Mouse (Mus musculus) midbrain, embryonic 10.5 days (tissue): ENCODE results near the gene Tmeff2. TPM values are rescaled to one million over a fixed set of nuclear protein-coding genes. Genes with fewer than 3 reads are reported as not detected.

Experiments
- DNase-seq: peaks from one replicate; pipeline ENCODE4 v3.0.0-alpha.2; 2017; ENCODE audit warnings: low spot score
- H3K27ac ChIP-seq: fragments of 300-500 bp; sonication (generic); replicated peaks from 2 replicates; pipeline ENCODE4 v1.5.1; 2016; ENCODE audit warnings: mild to moderate bottlenecking
- H3K27me3 ChIP-seq: fragments of 300-500 bp; sonication (generic); 2 replicates; pipeline ENCODE4 v1.6.1; 2016; ENCODE audit warnings: low read depth, mild to moderate bottlenecking; ENCODE audit not compliant: poor library complexity, severe bottlenecking
- H3K36me3 ChIP-seq: fragments of 300-500 bp; sonication (generic); 2 replicates; pipeline ENCODE4 v1.6.1; 2016; ENCODE audit warnings: mild to moderate bottlenecking, moderate library complexity
- H3K4me1 ChIP-seq: fragments of 300-500 bp; sonication (generic); 2 replicates; pipeline ENCODE4 v1.6.1; 2016
- H3K4me3 ChIP-seq: fragments of 300-500 bp; sonication (generic); 2 replicates; pipeline ENCODE4 v1.5.1; 2016; ENCODE audit warnings: mild to moderate bottlenecking, moderate library complexity
- H3K9me3 ChIP-seq: fragments of 300-500 bp; sonication (generic); replicated peaks from 2 replicates; pipeline ENCODE4 v1.6.1; 2016; ENCODE audit warnings: mild to moderate bottlenecking
- WGBS: fragments of 180-500 bp; shearing (Covaris S2); methylation state at CpG from one replicate; pipeline ENCODE4 v1.1.7; 2016; 5-methylcytosine and 5-hydroxymethylcytosine counted together
- polyA plus RNA-seq: library from polyadenylated mRNA; unstranded; fragments of >200 nt; fragmentation: Nextera tagmentation; extraction: Ambion mirVana; gene quantifications from 2 replicates; pipeline ENCODE4 v1.2.1, GENCODE M21; 2016

The Tmeff2 gene
- polyA plus RNA-seq, 1 experiment from 2014 or later = 4.1 TPM

DNA sequence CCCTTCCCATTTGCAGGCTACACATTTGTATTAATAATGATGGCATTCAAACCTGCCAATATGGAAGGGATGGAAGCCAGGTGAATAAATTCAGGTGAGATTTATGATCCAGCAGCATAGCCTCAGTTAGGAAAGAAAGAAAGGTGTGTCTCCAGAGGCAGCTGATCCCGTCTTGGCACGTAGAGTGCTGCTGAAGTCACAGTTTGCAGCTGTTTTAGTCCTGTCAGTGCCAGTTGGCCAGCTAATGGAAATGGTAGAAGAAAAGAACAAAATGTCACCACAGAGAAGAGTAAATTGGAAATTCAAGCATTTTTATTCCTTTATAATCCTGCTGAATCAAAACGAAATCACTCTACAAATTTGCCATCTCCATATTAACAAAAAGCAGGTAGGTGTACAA lies 99.3 kb downstream of the Tmeff2 start:
- Histone ChIP-seq H3K9me3 (no peaks in the 10 kb centered on the region), H3K4me1 (no peaks in the 10 kb centered on the region), H3K27me3 (no peaks in the 10 kb centered on the region), H3K36me3 (no peaks in the 10 kb centered on the region), H3K27ac (no peak overlapping the region), H3K4me3 (no peak overlapping the region)
- DNase-seq = no peak
- 90% methylated on average over 3 of the region's 3 CpGs for WGBS

DNA sequence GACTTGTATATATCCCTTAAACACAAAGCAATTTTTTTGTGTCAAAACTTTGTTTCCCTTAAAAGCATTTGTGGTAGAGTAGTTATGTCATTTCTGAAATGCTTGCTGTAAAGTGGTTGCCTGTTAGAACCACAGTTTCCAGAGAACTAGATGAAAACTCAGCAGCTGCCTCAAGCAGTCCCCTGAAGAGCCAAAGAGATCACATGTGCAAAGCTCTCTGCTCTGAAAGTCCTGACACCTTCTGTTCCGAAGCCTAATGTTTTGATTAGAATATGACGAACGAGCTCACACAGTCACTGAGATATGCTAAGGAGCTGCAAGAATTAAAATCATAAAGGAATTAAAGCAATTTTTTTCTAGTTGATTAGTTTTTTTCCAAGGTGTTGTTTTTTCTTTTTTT lies 107.9 kb downstream of the Tmeff2 start:
- Histone ChIP-seq H3K4me1 (no peaks in the 10 kb centered on the region), H3K27me3 (no peaks in the 10 kb centered on the region), H3K4me3 (no peak overlapping the region), H3K36me3 (no peaks in the 10 kb centered on the region), H3K9me3 (no peaks in the 10 kb centered on the region), H3K27ac (no peak overlapping the region)
- DNase-seq = no peak
- 81% methylated on average over 3 of the region's 3 CpGs for WGBS

DNA sequence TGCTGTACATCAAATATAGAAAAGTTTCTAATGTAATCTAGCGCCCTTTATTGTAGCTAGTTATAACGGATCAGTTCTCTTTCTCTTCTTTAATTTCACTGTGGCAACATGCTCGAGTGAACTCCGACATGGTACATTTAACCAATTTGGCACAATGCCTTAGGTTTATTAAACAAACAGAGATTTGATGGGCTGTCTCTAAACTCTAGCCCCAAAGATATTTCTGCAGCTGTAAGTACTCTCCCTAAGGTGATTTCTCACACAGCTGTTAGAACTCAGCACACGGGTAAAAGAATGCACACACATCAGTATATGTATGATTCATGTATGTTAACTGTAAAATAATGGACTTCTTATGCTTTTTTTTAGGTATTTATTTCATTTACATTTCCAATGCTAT lies 139.8 kb downstream of the Tmeff2 start:
- H3K9me3 ChIP-seq = no peaks in the 10 kb centered on the region
- no peak for DNase-seq
- no peak overlapping the region for H3K27ac ChIP-seq
- no peaks in the 10 kb centered on the region for H3K27me3 ChIP-seq
- no peak overlapping the region for H3K4me3 ChIP-seq
- H3K36me3 ChIP-seq = no peaks in the 10 kb centered on the region
- no peaks in the 10 kb centered on the region for H3K4me1 ChIP-seq
- 88% methylated on average over 5 of the region's 5 CpGs for WGBS

DNA sequence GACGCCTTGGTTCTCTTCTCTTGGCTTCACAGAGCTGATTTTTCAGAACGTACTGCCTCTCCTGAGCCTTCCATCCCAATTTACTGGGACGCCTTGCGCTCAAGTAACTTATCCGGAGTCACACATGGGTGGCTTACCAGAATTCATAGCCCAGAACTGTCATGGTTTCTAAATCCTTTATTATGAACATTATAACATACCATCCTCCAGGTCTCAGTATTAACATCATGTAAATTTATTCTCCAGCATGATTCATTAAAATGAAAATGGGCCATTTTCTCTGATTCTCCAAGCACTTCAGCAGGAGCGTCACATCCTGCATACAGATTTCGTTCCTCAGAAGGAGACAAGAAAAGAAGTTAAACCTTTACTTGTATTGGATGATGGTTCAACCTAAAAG lies 144.4 kb downstream of the Tmeff2 start:
- WGBS = 91% methylated on average over 7 of the region's 7 CpGs
- no peaks in the 10 kb centered on the region for H3K27me3 ChIP-seq
- no peaks in the 10 kb centered on the region for H3K4me1 ChIP-seq
- no peak for DNase-seq
- H3K36me3 ChIP-seq = no peaks in the 10 kb centered on the region
- H3K4me3 ChIP-seq = no peak overlapping the region
- no peaks in the 10 kb centered on the region for H3K9me3 ChIP-seq
- no peak overlapping the region for H3K27ac ChIP-seq

DNA sequence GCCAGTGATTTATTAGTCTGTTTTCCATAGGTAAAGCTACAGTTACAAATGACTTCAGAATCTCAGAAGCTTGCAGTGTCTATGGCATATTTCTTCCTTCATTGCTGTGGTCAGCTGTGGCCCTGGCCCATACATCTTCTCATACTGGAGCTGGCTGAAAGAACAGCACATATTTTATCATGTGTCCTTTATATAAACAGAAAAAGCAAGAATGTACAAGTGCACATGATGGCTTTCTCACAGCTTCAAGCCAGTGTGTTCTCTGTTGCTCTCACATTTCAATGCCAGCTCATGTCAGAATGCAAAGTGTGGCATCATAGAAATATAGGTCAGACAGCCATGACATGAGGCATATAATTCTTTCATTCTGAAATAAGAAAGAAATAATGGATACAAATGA lies 164.1 kb downstream of the Tmeff2 start:
- no peaks in the 10 kb centered on the region for H3K4me1 ChIP-seq
- no peaks in the 10 kb centered on the region for H3K27me3 ChIP-seq
- DNase-seq = no peak
- H3K9me3 ChIP-seq = no peaks in the 10 kb centered on the region
- H3K4me3 ChIP-seq = no peak overlapping the region
- no peaks in the 10 kb centered on the region for H3K36me3 ChIP-seq
- H3K27ac ChIP-seq = no peak overlapping the region

DNA sequence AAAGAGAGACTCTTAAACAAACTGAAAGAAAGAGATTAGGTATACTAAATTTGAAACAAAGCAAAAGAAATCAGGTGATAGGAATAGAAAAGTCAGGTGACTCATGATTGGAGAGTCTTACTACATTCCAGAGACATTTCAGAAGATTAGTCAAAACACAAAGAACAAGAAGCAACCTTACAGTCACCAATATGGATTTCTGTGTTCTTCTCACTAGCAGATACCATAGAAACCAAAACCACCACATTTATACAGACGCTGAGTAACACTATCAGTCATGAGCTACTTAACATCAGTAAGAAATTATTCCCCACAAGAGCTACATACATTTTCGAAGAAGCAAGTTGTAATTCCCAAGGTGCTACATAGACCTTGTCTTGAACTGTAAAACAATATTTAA lies 165.2 kb downstream of the Tmeff2 start:
- Histone ChIP-seq H3K36me3 (no peaks in the 10 kb centered on the region), H3K27ac (no peak overlapping the region), H3K4me3 (no peak overlapping the region), H3K9me3 (no peaks in the 10 kb centered on the region), H3K4me1 (no peaks in the 10 kb centered on the region), H3K27me3 (no peaks in the 10 kb centered on the region)
- no peak for DNase-seq
- WGBS = 91% methylated on average over 2 of the region's 2 CpGs

DNA sequence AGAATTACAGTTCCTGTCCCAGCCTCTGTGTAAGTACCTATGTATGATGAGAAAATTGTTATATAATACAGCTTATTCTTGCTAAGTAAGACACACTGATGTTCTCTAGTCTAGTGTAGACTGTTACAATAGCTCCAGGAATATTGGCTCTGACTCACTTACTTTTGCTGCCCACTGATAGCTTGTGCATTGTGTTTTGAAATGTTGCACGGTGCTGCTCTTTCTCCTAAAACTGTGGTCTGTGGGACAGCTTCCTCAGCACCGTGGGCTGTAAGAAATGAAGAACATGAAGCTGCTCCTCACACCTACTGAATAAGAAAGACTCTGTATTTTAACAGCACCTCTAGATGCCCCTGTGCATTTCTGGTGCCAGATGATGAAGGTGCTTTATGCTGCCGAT lies 168.4 kb downstream of the Tmeff2 start:
- WGBS = 89% methylated on average over 3 of the region's 3 CpGs
- no peaks in the 10 kb centered on the region for H3K4me1 ChIP-seq
- no peaks in the 10 kb centered on the region for H3K27me3 ChIP-seq
- DNase-seq = no peak
- no peak overlapping the region for H3K4me3 ChIP-seq
- H3K36me3 ChIP-seq = no peaks in the 10 kb centered on the region
- no peaks in the 10 kb centered on the region for H3K9me3 ChIP-seq
- no peak overlapping the region for H3K27ac ChIP-seq

DNA sequence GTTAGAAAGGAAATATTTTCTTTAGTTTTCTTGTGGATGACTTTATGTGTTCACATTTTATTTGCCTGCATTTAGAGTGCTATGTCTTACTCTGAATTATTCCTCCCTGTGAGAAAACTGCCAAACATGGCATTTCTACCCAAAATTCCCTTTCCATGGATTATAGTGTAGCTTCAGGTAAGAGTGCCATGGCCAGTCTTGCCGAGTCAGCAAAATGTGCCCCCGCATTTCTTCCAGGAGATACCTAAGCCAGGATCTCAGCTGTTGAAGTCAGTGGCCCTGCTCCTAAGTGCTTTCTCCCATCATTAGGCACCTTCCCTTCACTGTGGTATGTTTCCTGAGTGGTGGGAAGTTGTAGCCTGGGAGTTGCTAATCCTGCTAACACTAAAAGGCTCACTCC lies 168.8 kb downstream of the Tmeff2 start:
- no peaks in the 10 kb centered on the region for H3K4me1 ChIP-seq
- no peaks in the 10 kb centered on the region for H3K27me3 ChIP-seq
- no peak overlapping the region for H3K4me3 ChIP-seq
- H3K27ac ChIP-seq = no peak overlapping the region
- no peaks in the 10 kb centered on the region for H3K9me3 ChIP-seq
- no peak for DNase-seq
- no peaks in the 10 kb centered on the region for H3K36me3 ChIP-seq
- 81% methylated on average over 2 of the region's 2 CpGs for WGBS

DNA sequence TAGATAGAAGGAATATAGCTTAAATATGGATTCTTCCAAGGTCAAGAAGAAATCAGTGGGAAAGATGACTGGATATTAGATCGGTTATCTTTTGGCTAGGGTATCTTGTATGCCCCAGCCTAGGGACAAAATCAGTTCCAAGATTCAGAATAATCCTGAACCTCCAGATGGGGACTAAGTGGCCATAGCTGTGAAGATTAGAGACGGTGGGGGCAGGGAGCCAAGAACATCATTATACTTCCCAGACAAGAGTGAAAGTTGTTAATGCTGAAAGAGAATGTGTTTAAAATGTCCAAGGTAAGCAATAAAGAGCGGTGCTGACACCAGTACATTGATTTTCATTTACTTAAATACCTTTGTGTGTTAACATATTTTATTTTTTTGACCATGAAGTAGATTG lies 173.6 kb downstream of the Tmeff2 start:
- no peaks in the 10 kb centered on the region for H3K27me3 ChIP-seq
- no peak overlapping the region for H3K4me3 ChIP-seq
- no peak overlapping the region for H3K27ac ChIP-seq
- H3K9me3 ChIP-seq = no peaks in the 10 kb centered on the region
- H3K4me1 ChIP-seq = no peaks in the 10 kb centered on the region
- DNase-seq = no peak
- no peaks in the 10 kb centered on the region for H3K36me3 ChIP-seq
- 95% methylated on average over 3 of the region's 3 CpGs for WGBS

DNA sequence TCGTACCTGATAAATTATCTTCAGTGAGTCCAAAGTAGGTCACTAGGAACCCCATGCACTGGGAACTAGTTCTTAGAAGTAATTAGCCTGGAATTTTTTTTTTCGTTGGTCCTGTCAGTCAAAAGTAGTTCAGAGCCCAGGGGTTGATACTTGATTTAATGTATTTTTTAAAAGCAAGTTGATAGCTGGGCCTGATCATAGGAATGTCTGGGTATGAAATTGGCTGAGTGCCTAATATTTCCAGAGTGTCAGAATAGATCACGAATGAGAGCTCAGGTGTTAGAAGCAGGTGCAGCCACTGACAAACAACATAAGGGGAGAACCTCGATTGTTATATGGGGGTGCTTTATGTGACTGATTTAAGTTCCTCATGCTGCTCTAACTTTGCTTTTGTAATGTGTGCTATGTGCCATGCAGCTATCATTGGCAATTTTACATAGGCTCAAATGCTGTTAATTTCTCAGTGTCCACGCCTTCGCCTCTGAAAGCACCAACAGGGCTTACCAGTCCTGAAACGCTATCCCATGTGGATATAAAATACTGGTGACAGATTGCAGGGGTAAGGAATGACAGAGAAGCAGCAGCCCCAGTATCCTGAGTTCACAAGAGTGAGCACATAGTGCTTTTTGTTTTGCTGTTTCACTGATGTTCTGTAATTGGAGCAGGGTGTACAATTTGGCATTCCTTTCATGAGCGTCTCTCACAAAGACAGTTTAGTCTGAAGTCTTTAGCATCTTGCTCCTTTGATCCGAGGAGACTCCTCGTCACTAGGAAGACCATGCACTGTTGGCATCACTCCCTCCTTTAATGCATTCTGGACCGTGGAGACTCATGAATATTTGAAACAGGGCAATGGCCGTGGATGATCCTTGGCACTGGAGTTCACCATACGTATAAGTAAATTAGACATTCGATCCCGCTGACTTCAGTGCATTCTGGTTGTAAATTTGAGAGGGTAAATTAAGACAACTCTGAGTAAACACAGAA lies 175.6 kb downstream of the Tmeff2 start:
- WGBS = 75% methylated on average over 15 of the region's 15 CpGs
- H3K27ac ChIP-seq = no peak overlapping the region
- no peaks in the 10 kb centered on the region for H3K4me1 ChIP-seq
- H3K4me3 ChIP-seq = no peak overlapping the region
- no peaks in the 10 kb centered on the region for H3K27me3 ChIP-seq
- H3K9me3 ChIP-seq = no peaks in the 10 kb centered on the region
- H3K36me3 ChIP-seq = no peaks in the 10 kb centered on the region
- DNase-seq = no peak

DNA sequence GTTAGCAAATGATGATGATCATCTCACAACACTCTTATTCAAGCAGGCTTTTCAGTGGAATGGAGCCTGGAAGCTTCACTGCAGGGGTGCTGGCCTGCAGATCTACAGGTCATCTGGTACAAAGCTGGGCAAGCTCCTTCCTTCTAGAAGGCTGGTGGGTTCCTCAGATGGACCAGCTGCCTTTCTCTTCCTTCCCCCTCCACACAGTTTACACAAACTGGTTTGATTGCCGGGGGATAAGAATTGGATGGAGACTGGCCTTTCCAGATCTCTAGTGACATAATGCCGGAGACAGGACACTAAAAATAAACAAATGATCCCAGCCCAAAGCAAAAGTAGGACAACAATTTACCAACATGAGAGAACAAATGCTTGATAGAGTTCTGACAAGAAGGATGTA lies 188.5 kb downstream of the Tmeff2 start:
- Histone ChIP-seq H3K4me3 (no peak overlapping the region), H3K27ac (no peak overlapping the region), H3K36me3 (no peaks in the 10 kb centered on the region), H3K4me1 (no peaks in the 10 kb centered on the region), H3K27me3 (no peaks in the 10 kb centered on the region), H3K9me3 (no peaks in the 10 kb centered on the region)
- WGBS = 77% methylated on average over 2 of the region's 2 CpGs
- no peak for DNase-seq

DNA sequence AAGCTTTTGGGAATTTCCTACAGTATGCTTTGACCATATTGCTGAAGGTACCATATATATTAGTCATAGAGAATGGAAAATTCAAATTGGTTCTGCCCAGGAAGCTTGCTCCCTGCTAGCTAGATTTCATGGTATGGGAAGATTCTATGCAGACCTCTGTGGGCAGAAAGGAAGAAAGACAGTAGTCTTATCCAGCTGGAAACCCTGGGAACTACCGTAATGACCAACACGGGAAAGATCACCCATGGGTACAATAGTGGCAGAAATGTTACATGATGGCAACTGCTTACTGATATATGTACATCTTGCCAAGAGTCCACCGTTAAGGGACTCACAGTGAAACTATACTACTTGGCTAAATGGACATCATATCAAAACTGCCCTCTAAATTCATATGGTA lies 189.4 kb downstream of the Tmeff2 start:
- Histone ChIP-seq H3K36me3 (no peaks in the 10 kb centered on the region), H3K4me1 (peaks cover 6% of the 10 kb centered on the region; the same call in 1 of the 2 replicates), H3K4me3 (no peak overlapping the region), H3K9me3 (no peaks in the 10 kb centered on the region), H3K27ac (no peak overlapping the region), H3K27me3 (no peaks in the 10 kb centered on the region)
- 95% methylated on average over 3 of the region's 3 CpGs for WGBS
- no peak for DNase-seq

DNA sequence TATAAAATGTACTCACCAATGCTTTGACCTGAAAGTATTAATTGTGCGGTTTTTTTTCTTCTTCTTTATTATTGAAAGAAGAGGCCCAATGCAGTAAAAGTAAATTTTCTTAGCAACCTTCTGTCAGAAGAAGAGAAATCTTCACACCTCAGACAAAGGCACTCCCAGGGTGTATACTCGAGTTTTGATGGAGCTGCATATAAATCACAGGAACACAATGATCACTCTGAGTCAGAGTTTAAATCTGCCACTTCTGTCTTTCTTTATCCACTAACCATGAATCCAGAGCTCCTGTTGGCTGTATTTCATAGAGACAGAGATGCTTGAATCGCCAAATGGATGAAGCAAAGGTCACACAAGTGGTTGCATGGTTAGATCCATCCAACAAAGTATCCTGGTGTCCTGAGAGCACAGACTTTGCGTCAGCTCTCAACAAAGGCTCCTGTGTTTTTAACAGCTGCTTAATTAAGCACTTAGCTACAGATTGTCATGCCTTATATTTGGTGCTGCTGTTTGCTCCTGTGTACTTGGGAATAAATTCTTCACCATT lies 189.8 kb downstream of the Tmeff2 start:
- no peak for DNase-seq
- WGBS = 80% methylated on average over 4 of the region's 4 CpGs

More for the DNA sequence above, 189.8 kb downstream of the Tmeff2 start:
- Histone ChIP-seq H3K27ac (no peak overlapping the region), H3K4me1 (peaks cover 6% of the 10 kb centered on the region; the same call in 1 of the 2 replicates), H3K27me3 (no peaks in the 10 kb centered on the region), H3K4me3 (no peak overlapping the region), H3K36me3 (no peaks in the 10 kb centered on the region), H3K9me3 (no peaks in the 10 kb centered on the region)
